Mouse (Mus musculus) cerebellum, adult 2 months (tissue): ENCODE data around the gene Cenpe.

Experiments used
- CTCF ChIP-seq: fragments of 200-500 bp; IDR thresholded peaks from 2 replicates; pipeline ENCODE4 v1.5.1; 2011; ENCODE audit warnings: low read depth, mild to moderate bottlenecking, control low read depth, low read length, moderate library complexity, borderline replicate concordance; ENCODE audit not compliant: insufficient read depth
- POLR2A ChIP-seq: fragments of 200-500 bp; IDR thresholded peaks from 2 replicates; pipeline ENCODE4 v1.6.1; 2011; ENCODE audit warnings: low read length, control low read depth, borderline replicate concordance; ENCODE audit not compliant: insufficient read depth

- TF ChIP-seq CTCF (no peak), POLR2A (no peak)
Measured at GRCm38 (mm10) chr3:135249104-135249503, 36.8 kb downstream of the Cenpe start.
